Mouse (Mus musculus) ES-Bruce4 (cell line): Measurements from ENCODE around the gene Adarb1. TPM values are rescaled to one million over a fixed set of nuclear protein-coding genes. Genes with fewer than 3 reads are reported as not detected.
A peak's percentile ranks its signal among the peaks of the same experiment; 100 is the strongest.

Source experiments
- H3K27ac ChIP-seq: 2 replicates; pipeline ENCODE4 v1.5.1; 2012; ENCODE audit warnings: low read length, inconsistent platforms; ENCODE audit not compliant: insufficient read depth
- H3K27me3 ChIP-seq: 2 replicates; pipeline ENCODE4 v1.6.1; 2012; ENCODE audit warnings: mild to moderate bottlenecking, low read length, inconsistent platforms; ENCODE audit not compliant: control insufficient read depth, poor library complexity, insufficient read depth, severe bottlenecking
- H3K36me3 ChIP-seq: 2 replicates; pipeline ENCODE4 v1.6.1; 2012; ENCODE audit warnings: inconsistent platforms, mild to moderate bottlenecking, low read length, moderate library complexity; ENCODE audit not compliant: control insufficient read depth, poor library complexity, insufficient read depth, severe bottlenecking
- H3K4me1 ChIP-seq: one replicate; pipeline ENCODE4 v1.8.1; 2011; ENCODE audit warnings: low read length; ENCODE audit not compliant: control insufficient read depth, insufficient read depth
- H3K4me3 ChIP-seq: 2 replicates; pipeline ENCODE4 v1.5.1; 2011; ENCODE audit warnings: low read depth, mild to moderate bottlenecking, low read length
- H3K9ac ChIP-seq: 2 replicates; pipeline ENCODE4 v1.6.1; 2012; ENCODE audit warnings: low read depth, mild to moderate bottlenecking, inconsistent platforms; ENCODE audit not compliant: poor library complexity, severe bottlenecking
- H3K9me3 ChIP-seq: replicated peaks from 2 replicates; pipeline ENCODE4 v1.6.1; 2012; ENCODE audit warnings: mild to moderate bottlenecking, low read length, inconsistent platforms; ENCODE audit not compliant: control insufficient read depth, poor library complexity, insufficient read depth, severe bottlenecking
- CTCF ChIP-seq: IDR thresholded peaks from one replicate; pipeline ENCODE4 v1.8.1; 2011; ENCODE audit warnings: low read depth, low read length
- EP300 ChIP-seq: IDR thresholded peaks from 2 replicates; pipeline ENCODE4 v1.6.1; 2011; ENCODE audit warnings: low read depth, low read length; ENCODE audit not compliant: insufficient read depth
- POLR2A ChIP-seq: IDR thresholded peaks from one replicate; pipeline ENCODE4 v1.8.1; 2011; ENCODE audit warnings: low read length; ENCODE audit not compliant: insufficient read depth
- polyA plus RNA-seq: library from polyadenylated mRNA; stranded (reverse); fragments of >200 nt; gene quantifications from 2 replicates; pipeline ENCODE4 v1.2.4, GENCODE M21; 2011; ENCODE audit warnings: low read depth; ENCODE audit not compliant: missing spikeins, insufficient read depth, insufficient read length

Gene Adarb1
- polyA plus RNA-seq, 1 experiment, result 9.7 TPM

DNA sequence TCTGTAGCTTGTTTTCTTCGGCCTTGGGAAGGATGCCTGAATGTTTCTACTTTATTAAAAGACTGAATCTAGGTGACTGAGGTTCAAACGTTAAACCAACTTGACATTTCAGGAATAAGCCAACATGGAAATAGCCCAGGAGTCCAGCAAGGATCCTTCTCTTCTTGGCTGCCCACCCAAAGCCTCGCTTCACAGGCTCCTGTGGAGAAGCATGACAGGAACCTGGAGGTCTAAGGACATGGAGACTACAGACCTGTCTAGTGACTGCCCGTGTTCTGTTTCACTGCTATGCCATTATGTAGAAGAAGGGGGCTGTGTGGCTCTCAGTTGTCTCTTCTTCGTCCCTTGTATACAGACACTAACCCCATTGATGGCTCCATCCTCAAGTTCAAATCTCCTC, 11.9 kb upstream of the Adarb1 start:
- no peak overlapping the region for H3K4me3 ChIP-seq
- no peaks in the 10 kb centered on the region for H3K27me3 ChIP-seq
- TF ChIP-seq POLR2A (no peak), CTCF (no peak), EP300 (no peak)

GRCm38 (mm10) chr10:77427610-77428009, 9.5 kb upstream of the Adarb1 start:
- H3K36me3 ChIP-seq, result no peaks in the 10 kb centered on the region
- no peaks in the 10 kb centered on the region for H3K4me1 ChIP-seq
- TF ChIP-seq POLR2A, result no peak
- TF ChIP-seq EP300, result no peak
- no peak for TF ChIP-seq CTCF
- H3K4me3 ChIP-seq, result no peak overlapping the region
- no peak overlapping the region for H3K9ac ChIP-seq
- no peaks in the 10 kb centered on the region for H3K9me3 ChIP-seq
- no peaks in the 10 kb centered on the region for H3K27me3 ChIP-seq
- no peak overlapping the region for H3K27ac ChIP-seq

More for the DNA sequence above, 11.9 kb upstream of the Adarb1 start:
- no peak overlapping the region for H3K9ac ChIP-seq
- no peaks in the 10 kb centered on the region for H3K4me1 ChIP-seq
- no peaks in the 10 kb centered on the region for H3K36me3 ChIP-seq
- no peak overlapping the region for H3K27ac ChIP-seq
- H3K9me3 ChIP-seq, result no peaks in the 10 kb centered on the region

DNA sequence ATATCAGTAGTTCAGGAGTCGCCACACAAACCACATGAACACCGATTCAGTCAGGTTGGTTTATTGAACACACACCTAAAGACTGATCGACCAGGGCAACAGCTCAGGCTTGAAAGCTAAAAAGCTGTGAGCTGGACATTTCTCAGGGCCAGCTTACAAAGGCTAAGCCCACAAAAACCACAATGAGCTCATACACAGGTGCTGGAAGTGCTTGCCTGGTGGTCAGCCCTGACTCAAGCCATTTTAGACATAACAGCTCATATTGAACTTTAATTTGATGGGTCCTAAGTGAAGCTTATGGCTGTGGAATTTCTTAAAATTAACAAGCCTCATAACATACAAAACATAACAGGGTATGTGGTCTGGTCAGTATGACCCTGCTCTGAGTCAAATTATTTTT, 2.1 kb upstream of the Adarb1 start:
- Histone ChIP-seq H3K4me3 (no peak overlapping the region), H3K4me1 (no peaks in the 10 kb centered on the region)

GRCm38 (mm10) chr10:77417240-77418102, 599 bp downstream of the Adarb1 start:
- Histone ChIP-seq H3K27me3 (no peaks in the 10 kb centered on the region), H3K36me3 (no peaks in the 10 kb centered on the region), H3K4me1 (no peaks in the 10 kb centered on the region), H3K27ac (no peak overlapping the region), H3K9me3 (no peaks in the 10 kb centered on the region), H3K4me3 (peak overlapping the region; percentile 61), H3K9ac (peak overlapping the region; percentile 74)
- no peak for TF ChIP-seq POLR2A
- TF ChIP-seq EP300, result no peak
- no peak for TF ChIP-seq CTCF

More for the DNA sequence above, 2.1 kb upstream of the Adarb1 start:
- TF ChIP-seq EP300, result no peak
- TF ChIP-seq CTCF, result no peak
- TF ChIP-seq POLR2A, result no peak
- Histone ChIP-seq H3K9ac (no peak overlapping the region), H3K9me3 (no peaks in the 10 kb centered on the region), H3K27me3 (no peaks in the 10 kb centered on the region), H3K27ac (no peak overlapping the region), H3K36me3 (no peaks in the 10 kb centered on the region)

GRCm38 (mm10) chr10:77416666-77417239, 1.3 kb downstream of the Adarb1 start:
- TF ChIP-seq POLR2A, result no peak
- no peak for TF ChIP-seq CTCF
- no peak for TF ChIP-seq EP300
- H3K36me3 ChIP-seq, result no peaks in the 10 kb centered on the region
- no peak overlapping the region for H3K27ac ChIP-seq
- no peaks in the 10 kb centered on the region for H3K4me1 ChIP-seq
- H3K27me3 ChIP-seq, result no peaks in the 10 kb centered on the region
- peak overlapping the region; percentile 74; the same call in 1 of the 2 replicates for H3K9ac ChIP-seq
- H3K4me3 ChIP-seq, result peak overlapping the region; percentile 61
- H3K9me3 ChIP-seq, result no peaks in the 10 kb centered on the region

GRCm38 (mm10) chr10:77415867-77416266, 2.2 kb downstream of the Adarb1 start:
- no peaks in the 10 kb centered on the region for H3K4me1 ChIP-seq
- H3K9ac ChIP-seq, result no peak overlapping the region
- H3K9me3 ChIP-seq, result no peaks in the 10 kb centered on the region
- no peak for TF ChIP-seq CTCF
- TF ChIP-seq EP300, result no peak
- H3K27ac ChIP-seq, result no peak overlapping the region
- H3K4me3 ChIP-seq, result no peak overlapping the region
- no peaks in the 10 kb centered on the region for H3K36me3 ChIP-seq
- no peaks in the 10 kb centered on the region for H3K27me3 ChIP-seq
